Mouse (Mus musculus) midbrain, embryonic 13.5 days (tissue): ENCODE data around the gene Gal3st1. TPM values are rescaled to one million over a fixed set of nuclear protein-coding genes. Genes with fewer than 3 reads are reported as not detected.
A peak's percentile ranks its signal among the peaks of the same experiment; 100 is the strongest.

ENCODE experiments used
- ATAC-seq: fragments of 200-750 bp; cut with Nextera tagmentation; 2 replicates; pipeline ENCODE4 v1.8.0; 2017; ENCODE audit warnings: mild to moderate bottlenecking, moderate TSS enrichment, moderate library complexity
- H3K27ac ChIP-seq: fragments of 300-500 bp; sonication (generic); 2 replicates; pipeline ENCODE4 v1.5.1; 2015; ENCODE audit warnings: inconsistent platforms, mild to moderate bottlenecking, moderate library complexity
- H3K27me3 ChIP-seq: fragments of 300-500 bp; sonication (generic); 2 replicates; pipeline ENCODE4 v1.6.1; 2015; ENCODE audit warnings: mild to moderate bottlenecking, inconsistent platforms
- H3K36me3 ChIP-seq: fragments of 300-500 bp; sonication (generic); 2 replicates; pipeline ENCODE4 v1.6.1; 2015; ENCODE audit warnings: mild to moderate bottlenecking, inconsistent platforms
- H3K4me1 ChIP-seq: fragments of 300-500 bp; sonication (generic); replicated peaks from 2 replicates; pipeline ENCODE4 v1.6.1; 2015; ENCODE audit warnings: inconsistent platforms
- H3K4me2 ChIP-seq: fragments of 300-500 bp; sonication (generic); replicated peaks from 2 replicates; pipeline ENCODE4 v1.6.1; 2015; ENCODE audit warnings: moderate library complexity, mild to moderate bottlenecking, inconsistent platforms
- H3K4me3 ChIP-seq: fragments of 300-500 bp; sonication (generic); replicated peaks from 2 replicates; pipeline ENCODE4 v1.5.1; 2015; ENCODE audit warnings: mild to moderate bottlenecking, inconsistent platforms
- H3K9ac ChIP-seq: fragments of 300-500 bp; sonication (generic); replicated peaks from 2 replicates; pipeline ENCODE4 v1.6.1; 2015; ENCODE audit warnings: mild to moderate bottlenecking, inconsistent platforms
- H3K9me3 ChIP-seq: fragments of 300-500 bp; sonication (generic); 2 replicates; pipeline ENCODE4 v1.6.1; 2016; ENCODE audit warnings: mild to moderate bottlenecking, inconsistent platforms
- WGBS: fragments of 180-500 bp; shearing (Covaris S2); methylation state at CpG from one replicate; pipeline ENCODE4 v1.1.7; 2015; 5-methylcytosine and 5-hydroxymethylcytosine counted together
- polyA plus RNA-seq: library from polyadenylated mRNA; unstranded; fragments of >200 nt; fragmentation: Nextera tagmentation; extraction: Ambion mirVana; gene quantifications from 2 replicates; pipeline ENCODE4 v1.2.1, GENCODE M21; 2015

Gene Gal3st1
- polyA plus RNA-seq, 1 experiment from 2014 or later: 1.5 TPM

- WGBS: under 1% methylated on average over 31 of the region's 31 CpGs
- Histone ChIP-seq H3K4me2 (peak within 1 kb of the TSS; percentile 91), H3K9me3 (no peaks in the 10 kb centered on the region), H3K27ac (peak within 1 kb of the TSS; percentile 56; the same call in 1 of the 2 replicates), H3K36me3 (peaks cover 9% of the 10 kb centered on the region), H3K4me3 (peak within 1 kb of the TSS; percentile 94), H3K4me1 (peaks cover 22% of the 10 kb centered on the region), H3K9ac (peak within 1 kb of the TSS; percentile 83), H3K27me3 (no peaks in the 10 kb centered on the region)
- peak; percentile 98 for ATAC-seq
Observed at GRCm38 (mm10) chr11:3963610-3964415, 19.6 kb upstream of the Gal3st1 start, which contains the start of gene Pes1. Gene Pes1 (plus strand): TSS chr11:3963975.

- ATAC-seq: no peak; the same call in 1 of the 2 replicates
- H3K27ac ChIP-seq: no peak overlapping the region
- peak overlapping the region; percentile 91 for H3K4me2 ChIP-seq
- H3K4me1 ChIP-seq: peaks cover 22% of the 10 kb centered on the region
- H3K9ac ChIP-seq: peak overlapping the region; percentile 83
- WGBS: 14% methylated on average over 11 of the region's 11 CpGs
- H3K36me3 ChIP-seq: peaks cover 16% of the 10 kb centered on the region
- H3K4me3 ChIP-seq: peak overlapping the region; percentile 94
- no peaks in the 10 kb centered on the region for H3K9me3 ChIP-seq
- H3K27me3 ChIP-seq: no peaks in the 10 kb centered on the region
Observed at GRCm38 (mm10) chr11:3964416-3965172, 18.8 kb upstream of the Gal3st1 start.

DNA sequence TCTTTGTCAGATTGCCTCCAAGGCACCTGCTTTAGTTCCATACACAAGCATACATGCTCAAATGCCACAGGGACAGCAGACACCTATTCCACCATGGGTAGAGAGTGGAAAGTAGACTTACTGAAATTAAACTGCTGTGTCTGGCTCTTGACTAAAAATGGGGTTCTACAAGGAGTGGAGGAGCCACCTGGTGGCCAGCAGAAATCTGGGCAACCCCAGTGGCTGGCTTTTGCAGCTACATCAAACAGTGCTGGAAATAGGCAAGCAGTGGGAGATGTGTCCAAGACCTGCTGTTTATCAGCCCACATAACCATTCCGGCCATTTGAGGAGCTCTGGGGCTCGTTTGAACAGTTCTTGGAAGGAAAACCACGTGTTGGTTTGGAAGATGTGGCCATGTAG, 13.6 kb upstream of the Gal3st1 start:
- H3K36me3 ChIP-seq: peaks cover 69% of the 10 kb centered on the region
- 90% methylated on average over 3 of the region's 3 CpGs for WGBS
- H3K4me2 ChIP-seq: no peak overlapping the region
- no peak overlapping the region for H3K27ac ChIP-seq
- no peak overlapping the region for H3K4me3 ChIP-seq
- H3K4me1 ChIP-seq: peaks cover 16% of the 10 kb centered on the region
- no peak overlapping the region for H3K9ac ChIP-seq
- ATAC-seq: no peak
- no peaks in the 10 kb centered on the region for H3K27me3 ChIP-seq
- H3K9me3 ChIP-seq: no peaks in the 10 kb centered on the region

DNA sequence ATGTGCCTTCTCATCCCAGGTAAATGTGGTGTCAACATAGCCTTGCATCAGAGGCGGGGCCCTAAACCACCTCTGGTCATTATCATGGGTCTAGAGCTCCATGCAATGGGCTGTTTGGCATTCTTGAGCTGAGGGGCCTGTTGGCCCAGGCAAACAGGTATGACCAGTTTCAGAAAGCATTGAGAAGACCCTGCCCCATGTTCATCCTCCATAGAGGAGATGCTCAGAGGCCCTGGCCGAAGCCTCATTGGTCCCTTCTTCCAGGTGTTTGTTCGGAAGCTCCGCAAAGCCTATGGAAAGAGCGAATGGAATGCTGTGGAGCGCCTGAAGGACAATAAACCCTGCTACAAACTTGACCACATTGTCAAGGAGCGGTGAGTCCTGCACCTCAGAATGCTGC, 13.1 kb upstream of the Gal3st1 start:
- no peak for ATAC-seq
- Histone ChIP-seq H3K36me3 (peaks cover 74% of the 10 kb centered on the region), H3K27ac (no peak overlapping the region), H3K9me3 (no peaks in the 10 kb centered on the region), H3K4me2 (no peak overlapping the region), H3K9ac (no peak overlapping the region), H3K4me1 (peaks cover 11% of the 10 kb centered on the region), H3K27me3 (no peaks in the 10 kb centered on the region), H3K4me3 (no peak overlapping the region)
- WGBS: 95% methylated on average over 7 of the region's 7 CpGs

DNA sequence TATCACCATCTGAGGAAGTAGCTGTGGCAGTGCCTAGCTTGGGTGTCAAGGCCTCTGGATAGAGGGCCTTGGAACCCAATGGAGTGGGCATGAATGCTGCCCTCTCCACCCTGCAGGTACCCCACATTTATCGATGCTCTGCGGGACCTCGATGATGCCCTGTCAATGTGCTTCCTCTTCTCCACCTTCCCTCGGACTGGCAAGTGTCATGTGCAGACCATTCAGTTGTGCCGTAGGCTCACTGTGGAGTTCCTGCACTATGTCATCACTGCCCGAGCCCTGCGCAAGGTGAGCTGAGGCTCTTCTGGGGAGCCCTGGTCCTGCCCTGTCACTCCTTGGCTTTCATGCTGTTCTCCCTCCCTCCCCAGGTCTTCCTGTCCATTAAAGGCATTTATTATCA, 10.4 kb upstream of the Gal3st1 start:
- ATAC-seq: no peak
- no peak overlapping the region for H3K4me3 ChIP-seq
- no peaks in the 10 kb centered on the region for H3K9me3 ChIP-seq
- H3K4me2 ChIP-seq: no peak overlapping the region
- no peaks in the 10 kb centered on the region for H3K27me3 ChIP-seq
- WGBS: 94% methylated on average over 7 of the region's 7 CpGs
- no peak overlapping the region for H3K9ac ChIP-seq
- peaks cover 97% of the 10 kb centered on the region for H3K36me3 ChIP-seq
- no peaks in the 10 kb centered on the region for H3K4me1 ChIP-seq
- no peak overlapping the region for H3K27ac ChIP-seq

- WGBS: 67% methylated on average over 3 of the region's 3 CpGs
- no peaks in the 10 kb centered on the region for H3K4me1 ChIP-seq
- no peak overlapping the region for H3K4me3 ChIP-seq
- H3K9ac ChIP-seq: no peak overlapping the region
- H3K36me3 ChIP-seq: peaks cover 100% of the 10 kb centered on the region
- 0 out of 2 replicates have a peak, but pooled peaks have one; percentile 11 for ATAC-seq
- H3K27me3 ChIP-seq: no peaks in the 10 kb centered on the region
- H3K27ac ChIP-seq: no peak overlapping the region
- H3K9me3 ChIP-seq: no peaks in the 10 kb centered on the region
- H3K4me2 ChIP-seq: no peak overlapping the region
Observed at GRCm38 (mm10) chr11:3974311-3974710, 9.1 kb upstream of the Gal3st1 start.

DNA sequence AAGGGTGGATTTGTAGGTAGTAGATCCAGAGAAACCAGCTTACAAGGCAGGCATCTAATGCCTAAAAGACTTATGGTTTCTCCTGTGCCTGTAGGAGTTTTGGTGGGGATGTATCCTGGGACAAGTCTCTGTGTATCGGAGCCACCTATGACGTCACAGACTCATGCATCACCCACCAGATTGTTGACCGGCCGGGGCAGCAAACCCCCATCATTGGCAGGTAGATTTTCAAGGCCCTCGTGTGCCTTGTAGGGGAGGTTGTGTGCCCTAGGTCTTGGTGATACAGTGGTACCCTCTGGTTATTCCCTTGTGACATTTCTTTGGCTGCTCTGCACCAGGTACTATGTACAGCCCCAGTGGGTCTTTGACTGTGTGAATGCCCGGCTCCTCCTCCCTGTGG, 6.8 kb upstream of the Gal3st1 start, which contains the start of gene 4930556J24Rik:
Gene 4930556J24Rik (minus strand): TSS at position 101 of the 400 bp plus-strand sequence.
- no peaks in the 10 kb centered on the region for H3K9me3 ChIP-seq
- no peak within 1 kb of the TSS for H3K4me3 ChIP-seq
- no peak within 1 kb of the TSS for H3K27ac ChIP-seq
- peaks cover 94% of the 10 kb centered on the region for H3K36me3 ChIP-seq
- 97% methylated on average over 6 of the region's 6 CpGs for WGBS
- H3K9ac ChIP-seq: no peak within 1 kb of the TSS
- H3K4me2 ChIP-seq: no peak within 1 kb of the TSS
- H3K4me1 ChIP-seq: no peaks in the 10 kb centered on the region
- H3K27me3 ChIP-seq: no peaks in the 10 kb centered on the region
- no peak for ATAC-seq

GRCm38 (mm10) chr11:3978421-3978820, 5.0 kb upstream of the Gal3st1 start:
- H3K4me1 ChIP-seq: peaks cover 5% of the 10 kb centered on the region
- H3K4me3 ChIP-seq: no peak overlapping the region
- H3K27ac ChIP-seq: no peak overlapping the region
- H3K9me3 ChIP-seq: no peaks in the 10 kb centered on the region
- no peak overlapping the region for H3K4me2 ChIP-seq
- WGBS: 94% methylated on average over 5 of the region's 5 CpGs
- H3K9ac ChIP-seq: no peak overlapping the region
- peaks cover 10% of the 10 kb centered on the region; the same call in 1 of the 2 replicates for H3K27me3 ChIP-seq
- no peak for ATAC-seq
- peaks cover 77% of the 10 kb centered on the region for H3K36me3 ChIP-seq

DNA sequence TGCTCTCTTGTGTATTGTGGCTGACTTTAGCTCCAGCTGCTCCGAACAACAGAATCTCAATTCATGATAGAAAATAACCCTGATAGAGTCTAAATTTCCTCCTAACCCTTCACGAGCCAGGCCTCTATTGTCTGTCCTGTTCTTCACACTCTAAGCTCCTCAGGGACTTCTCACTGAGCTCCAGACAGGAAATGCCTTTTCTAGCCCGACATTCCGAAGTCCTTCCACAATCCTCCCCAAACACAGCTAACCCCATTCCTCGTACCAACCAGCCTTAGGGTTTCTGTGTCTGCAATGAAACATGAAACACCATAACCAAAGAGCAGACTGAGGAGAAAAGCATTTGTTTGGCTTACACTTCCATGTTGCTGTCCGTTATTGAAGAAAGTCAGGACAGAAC, 1.9 kb upstream of the Gal3st1 start:
- H3K4me2 ChIP-seq: no peak overlapping the region
- peaks cover 45% of the 10 kb centered on the region for H3K36me3 ChIP-seq
- H3K27ac ChIP-seq: no peak overlapping the region
- H3K9ac ChIP-seq: no peak overlapping the region
- H3K4me3 ChIP-seq: no peak overlapping the region
- no peak for ATAC-seq
- peaks cover 29% of the 10 kb centered on the region for H3K27me3 ChIP-seq
- H3K9me3 ChIP-seq: no peaks in the 10 kb centered on the region
- H3K4me1 ChIP-seq: peaks cover 12% of the 10 kb centered on the region
- 83% methylated on average over 6 of the region's 6 CpGs for WGBS

DNA sequence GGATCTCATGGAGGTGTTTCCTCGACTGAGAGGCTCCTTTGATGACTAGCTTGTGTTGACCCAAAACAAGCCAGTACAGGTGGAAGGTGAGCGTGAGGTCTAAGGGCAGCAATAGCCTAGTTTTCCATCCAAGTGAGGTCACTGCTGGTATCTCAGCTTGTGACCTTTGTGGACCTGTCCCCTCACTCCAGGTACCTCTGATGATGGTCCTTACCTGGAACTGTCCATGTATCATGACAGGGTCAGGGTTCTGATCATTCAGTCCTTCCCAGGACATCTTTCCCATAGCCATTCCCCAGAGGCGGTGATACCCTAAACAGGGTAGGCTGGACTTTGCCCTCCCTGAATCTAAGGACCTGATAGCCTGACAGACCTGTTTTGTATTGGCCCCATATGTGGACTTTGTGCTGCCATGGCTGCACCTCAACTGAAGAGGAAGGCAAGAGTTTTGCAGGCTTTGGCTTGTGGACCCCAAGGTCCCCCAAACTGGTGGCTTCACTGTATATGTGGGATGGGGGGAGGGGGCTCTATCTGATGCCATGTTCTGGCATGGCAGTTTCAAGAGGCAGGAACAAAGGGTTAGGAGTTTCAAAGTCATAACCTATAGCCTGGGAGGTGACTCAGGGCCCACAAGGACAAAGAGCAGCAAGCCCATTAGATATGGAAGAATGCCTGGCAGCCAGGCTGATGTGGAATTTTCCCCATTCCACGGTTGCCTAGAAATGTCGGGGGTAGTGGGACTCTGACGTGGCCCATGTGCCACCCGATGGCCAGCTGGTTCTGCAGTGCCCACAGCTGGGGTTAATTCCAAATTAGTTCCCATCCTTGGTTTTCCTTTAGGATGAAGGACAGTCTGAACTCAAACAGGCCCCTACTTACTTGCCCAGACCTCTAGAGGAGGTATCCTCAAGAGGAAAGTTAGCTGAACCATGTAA, 894 bp upstream of the Gal3st1 start:
- no peaks in the 10 kb centered on the region for H3K9me3 ChIP-seq
- H3K9ac ChIP-seq: no peak overlapping the region
- no peak for ATAC-seq
- peaks cover 29% of the 10 kb centered on the region for H3K27me3 ChIP-seq
- H3K4me3 ChIP-seq: no peak overlapping the region
- H3K4me1 ChIP-seq: peaks cover 12% of the 10 kb centered on the region
- peak overlapping the region; percentile 63; the same call in 1 of the 2 replicates for H3K4me2 ChIP-seq
- H3K36me3 ChIP-seq: peaks cover 35% of the 10 kb centered on the region
- H3K27ac ChIP-seq: no peak overlapping the region
- WGBS: 72% methylated on average over 7 of the region's 7 CpGs
